Mouse (Mus musculus): ENCODE data around the gene Ifitm2.

Gene Ifitm2

DNA sequence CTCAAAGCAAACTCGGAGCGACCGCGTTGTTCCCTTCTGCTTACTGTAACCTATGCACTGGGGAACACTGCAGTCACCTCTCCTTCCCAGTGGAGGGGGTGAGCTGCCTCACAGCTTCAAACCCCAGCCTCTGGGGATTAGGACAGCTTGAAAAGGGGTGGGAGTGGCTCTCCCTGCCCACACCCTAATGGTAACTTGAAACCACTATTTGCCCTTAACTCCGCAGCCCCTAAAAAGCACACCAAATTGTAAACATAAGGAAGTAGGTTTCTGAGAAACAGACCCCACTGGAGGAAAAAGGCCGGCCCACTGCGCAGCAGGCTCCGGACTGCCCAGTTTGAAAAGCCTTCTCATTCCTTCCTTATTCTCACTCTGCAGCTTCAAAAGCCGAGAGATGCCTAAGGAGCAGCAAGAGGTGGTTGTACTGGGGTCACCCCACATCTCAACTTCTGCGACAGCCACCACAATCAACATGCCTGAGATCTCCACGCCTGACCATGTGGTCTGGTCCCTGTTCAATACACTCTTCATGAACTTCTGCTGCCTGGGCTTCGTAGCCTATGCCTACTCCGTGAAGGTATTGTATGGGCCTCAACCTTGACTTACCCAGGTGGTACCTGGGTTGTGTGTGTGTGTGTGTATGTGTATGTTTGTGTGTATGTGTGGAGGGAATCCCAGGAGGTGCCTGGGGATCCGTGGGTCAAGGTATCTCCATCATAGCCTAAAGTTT lies 12.2 kb upstream of the Ifitm2 start:
- DNase-seq = no peak

DNA sequence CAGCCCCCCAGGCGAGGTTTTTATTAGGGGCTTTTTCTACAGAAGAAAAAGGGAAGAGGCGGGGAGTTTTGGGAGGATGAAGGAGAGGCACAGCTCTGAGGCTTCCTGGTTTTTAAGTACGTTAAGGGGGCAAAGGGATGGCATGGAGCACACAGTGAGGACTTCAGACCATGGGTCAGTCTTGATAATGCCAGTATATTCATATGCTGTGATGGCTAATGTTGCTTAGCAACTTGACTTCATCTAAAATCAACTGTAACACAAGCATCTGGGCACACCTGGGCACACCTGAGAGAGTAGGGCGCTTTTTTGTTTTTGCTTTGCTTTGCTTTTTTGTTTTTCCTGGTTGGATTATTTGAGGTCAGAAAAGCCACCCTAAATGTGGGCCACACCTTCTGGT lies 11.1 kb upstream of the Ifitm2 start, which contains the start of gene Ifitm1:
TSS of gene Ifitm1 (plus strand) at position 301 of the 400 bp plus-strand sequence.
- DNase-seq = no peak

DNA sequence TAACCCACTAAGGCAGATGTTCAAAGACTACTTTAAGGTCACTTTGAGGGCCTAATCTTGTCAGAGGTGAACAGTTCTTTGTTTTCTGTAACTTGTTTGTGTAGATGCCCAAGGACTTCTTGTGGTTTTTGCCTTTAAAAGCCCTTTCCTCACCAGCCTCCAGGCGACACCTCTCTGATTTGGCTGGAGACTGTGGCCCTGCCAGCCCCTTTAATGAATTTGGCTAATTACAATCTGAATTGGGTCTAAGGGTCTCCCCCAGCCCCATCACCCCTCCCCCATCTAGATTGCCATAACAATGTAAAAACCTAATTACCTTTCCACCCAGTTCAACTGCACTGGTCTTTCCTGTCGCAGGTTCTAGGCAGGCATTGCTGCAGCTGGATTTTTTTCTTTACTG lies 6.9 kb upstream of the Ifitm2 start:
- DNase-seq = no peak

DNA sequence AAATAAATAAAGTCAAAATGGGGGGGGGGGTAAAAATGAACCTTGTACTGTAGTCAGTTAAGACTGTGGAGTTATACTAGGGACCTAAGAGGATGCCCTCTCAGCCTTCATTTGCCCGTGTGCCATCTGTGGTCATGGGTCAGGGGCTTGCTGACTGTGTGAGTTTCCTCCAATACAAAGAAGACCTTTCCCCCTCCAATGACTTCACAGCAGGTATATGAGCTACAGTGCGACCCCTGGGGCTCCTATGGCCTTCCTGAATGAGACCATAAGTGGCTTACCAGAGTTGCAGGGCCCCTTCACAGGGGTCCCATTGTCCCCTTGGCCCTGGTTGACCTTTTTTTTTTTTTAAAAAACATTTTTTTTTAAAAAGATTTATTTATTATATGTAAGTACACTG lies 5.6 kb upstream of the Ifitm2 start:
- no peak for DNase-seq

DNA sequence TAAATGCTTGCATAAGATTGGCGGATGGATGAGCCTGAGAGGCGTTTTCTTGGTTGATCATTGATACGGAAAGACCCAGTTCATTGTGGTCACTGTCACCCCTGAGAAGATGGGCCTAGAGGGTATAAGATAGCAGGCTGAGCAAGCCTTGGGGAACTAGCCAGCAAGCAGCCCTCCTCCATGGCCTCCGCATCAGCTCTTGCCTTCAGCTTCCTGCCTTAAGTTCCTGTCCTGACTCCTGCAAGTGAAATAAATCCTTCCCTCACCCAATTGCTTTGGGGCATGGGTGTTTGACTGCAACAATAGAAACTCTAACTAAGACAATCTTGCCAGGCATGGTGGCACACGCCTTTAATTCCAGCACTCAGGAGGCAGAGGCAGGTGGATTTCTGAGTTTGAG lies 4.2 kb upstream of the Ifitm2 start:
- no peak for DNase-seq

DNA sequence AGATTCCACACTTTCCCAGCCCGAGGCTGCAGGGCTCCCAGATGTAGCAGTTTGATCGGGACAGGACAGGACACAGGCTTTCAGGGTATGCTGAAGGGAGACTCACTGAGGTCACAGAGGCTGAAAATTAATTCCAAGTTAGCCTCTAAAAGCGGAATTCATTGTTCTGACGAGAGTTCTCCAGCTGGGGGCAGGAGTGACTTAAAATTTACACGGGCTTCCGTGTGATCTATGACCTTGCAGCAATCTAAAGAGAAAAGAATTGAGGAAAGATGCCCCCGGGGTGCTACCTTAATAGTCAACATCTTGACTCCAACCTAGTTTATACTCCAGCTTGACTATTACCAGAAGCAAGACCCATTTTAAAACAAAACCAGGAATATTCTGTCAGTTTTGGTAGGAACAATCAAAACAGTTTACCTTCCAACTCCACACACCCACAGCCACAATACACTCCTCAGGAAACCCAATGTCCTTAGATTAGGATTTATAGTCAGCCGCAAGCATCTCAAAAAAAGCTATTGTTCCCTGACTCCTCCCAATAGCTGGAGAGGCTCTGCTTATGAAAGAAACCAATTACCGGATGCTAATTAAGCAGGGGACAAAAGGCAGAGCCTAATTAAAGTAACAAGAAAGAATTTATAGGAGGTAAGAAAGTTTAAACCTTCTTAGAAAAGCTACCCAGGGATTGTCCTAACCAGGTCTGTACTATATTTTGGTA lies 3.6 kb upstream of the Ifitm2 start:
- no peak for DNase-seq

DNA sequence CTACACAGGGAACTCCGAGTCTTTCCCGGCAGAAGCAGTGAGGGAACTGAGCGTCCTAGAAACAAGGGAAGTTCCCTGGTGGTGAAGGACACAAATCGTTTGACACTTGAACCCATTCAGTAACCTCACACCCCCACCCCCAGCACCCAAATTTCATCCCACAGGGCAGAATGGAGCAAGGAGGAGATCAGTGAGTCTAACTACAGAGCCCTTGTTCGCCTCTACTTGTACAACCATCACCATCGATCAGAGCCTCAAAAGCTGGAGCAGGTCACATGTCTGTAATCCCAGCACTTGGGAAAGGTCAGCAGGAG lies 726 bp upstream of the Ifitm2 start:
- DNase-seq = no peak

DNA sequence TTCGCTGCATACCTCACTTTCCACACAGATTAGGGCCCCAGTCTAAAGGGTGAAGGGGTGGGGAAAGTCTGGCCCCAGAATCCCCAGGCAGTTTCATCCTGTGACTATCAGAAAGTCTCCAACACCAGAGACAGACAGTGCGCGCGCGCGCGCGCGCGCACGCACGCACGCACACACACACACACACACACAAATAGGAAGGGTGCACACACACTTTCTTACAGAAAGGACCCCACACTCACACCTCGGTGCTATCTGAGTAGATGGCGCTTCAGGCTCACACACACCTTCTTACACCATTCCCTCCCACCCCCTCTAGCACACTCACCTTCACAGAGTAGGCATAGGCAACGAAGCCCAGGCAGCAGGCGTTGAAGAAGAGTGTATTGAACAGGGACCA lies 445 bp downstream of the Ifitm2 start:
- DNase-seq = no peak

DNA sequence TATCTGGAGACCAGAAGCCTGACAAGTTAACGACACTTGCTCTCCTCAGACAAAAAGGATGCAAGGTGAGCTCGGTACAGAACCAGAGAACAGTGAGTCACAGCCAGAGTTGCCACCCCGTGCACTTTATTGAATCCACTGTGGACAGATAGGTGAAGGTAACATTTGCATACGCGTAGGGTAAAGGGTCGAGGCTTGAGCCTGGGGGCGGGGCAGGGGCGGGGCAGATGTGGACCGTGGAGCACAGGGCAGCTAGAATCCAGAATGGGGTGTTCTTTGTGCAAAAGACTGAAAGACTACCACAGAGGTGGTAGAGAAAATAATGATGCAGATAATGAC lies 1.1 kb downstream of the Ifitm2 start:
- DNase-seq = no peak

DNA sequence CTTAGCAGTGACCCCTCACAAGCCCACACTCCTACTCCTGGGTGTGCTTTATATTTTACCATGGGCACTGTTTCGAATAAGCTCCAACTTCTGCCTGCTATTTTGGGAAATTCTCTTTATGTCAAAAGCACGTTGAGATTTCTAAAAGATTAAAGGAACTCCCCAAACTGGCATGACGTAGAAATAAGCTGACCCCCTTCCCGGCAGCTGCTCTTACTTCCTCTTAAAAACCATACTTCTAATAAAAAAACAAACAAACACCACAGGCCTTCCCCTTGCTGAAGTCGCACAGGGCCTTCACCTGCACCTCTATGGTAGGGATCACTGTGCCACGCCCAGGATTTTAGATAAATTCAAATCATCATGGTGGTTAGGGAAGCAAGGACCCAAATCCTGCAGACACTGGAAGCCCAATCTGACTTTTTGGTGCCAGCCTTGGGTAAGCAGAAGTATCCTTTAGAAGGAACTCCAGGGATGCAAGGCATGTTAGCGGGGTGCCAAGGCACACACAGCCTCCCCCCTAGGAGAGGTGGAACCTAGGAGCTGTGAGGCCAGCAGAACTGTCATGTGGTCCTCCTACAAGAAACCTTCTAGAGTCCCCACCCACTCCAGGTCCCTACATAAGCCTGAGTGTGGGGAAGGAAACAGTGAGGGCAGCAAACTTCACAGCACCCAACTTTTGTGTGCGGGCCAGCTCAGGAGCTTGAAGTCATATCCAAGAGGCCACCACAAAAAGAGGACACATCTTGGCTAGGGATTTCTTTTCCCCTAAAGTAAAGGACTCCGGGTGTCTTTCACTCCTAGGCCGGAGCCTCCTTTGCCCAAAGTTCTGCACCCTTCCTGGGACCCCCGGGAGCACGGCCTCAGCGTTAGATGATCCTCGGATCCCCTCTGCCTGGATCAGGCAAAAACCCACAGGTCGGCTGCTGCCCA lies 1.7 kb downstream of the Ifitm2 start:
- no peak for DNase-seq

DNA sequence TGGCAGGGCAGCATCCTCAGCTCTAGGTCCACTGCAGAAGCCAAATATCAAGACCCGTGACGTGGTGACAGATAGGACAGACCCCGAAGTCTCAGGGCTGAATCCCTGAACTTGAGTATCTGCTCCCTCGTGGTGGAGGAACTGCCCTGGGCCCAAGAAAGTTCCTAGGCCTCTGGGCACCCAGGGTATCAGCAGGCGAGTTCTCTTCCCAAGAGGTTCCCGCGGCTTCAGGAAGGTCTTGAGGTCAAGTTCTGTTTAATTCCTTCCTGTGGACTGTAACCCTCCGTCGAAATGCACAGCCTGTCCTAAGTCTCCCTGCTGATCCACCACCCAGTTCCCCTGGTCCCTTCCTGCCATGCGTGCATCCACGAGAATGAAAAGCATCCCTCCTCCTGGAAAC lies 2.7 kb downstream of the Ifitm2 start:
- DNase-seq = no peak

DNA sequence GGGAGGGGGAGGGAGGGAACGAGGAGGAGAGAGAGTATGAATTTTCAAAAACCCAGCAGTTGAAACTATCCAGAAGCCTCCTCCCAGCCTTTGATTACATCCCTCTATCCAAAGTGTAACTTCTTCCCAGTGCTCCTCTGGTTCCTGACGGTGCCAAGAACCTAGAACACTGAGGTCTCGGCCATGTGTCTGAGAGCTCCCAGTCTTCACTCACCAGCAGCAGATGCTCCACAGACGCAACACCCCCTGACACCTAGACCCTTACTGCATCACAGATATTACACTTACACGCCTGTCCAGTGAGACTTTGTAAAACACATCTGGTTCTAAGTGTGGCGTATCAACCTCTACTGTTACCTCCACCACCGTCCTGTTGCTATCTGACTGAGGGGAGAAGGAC lies 3.3 kb downstream of the Ifitm2 start:
- no peak for DNase-seq

DNA sequence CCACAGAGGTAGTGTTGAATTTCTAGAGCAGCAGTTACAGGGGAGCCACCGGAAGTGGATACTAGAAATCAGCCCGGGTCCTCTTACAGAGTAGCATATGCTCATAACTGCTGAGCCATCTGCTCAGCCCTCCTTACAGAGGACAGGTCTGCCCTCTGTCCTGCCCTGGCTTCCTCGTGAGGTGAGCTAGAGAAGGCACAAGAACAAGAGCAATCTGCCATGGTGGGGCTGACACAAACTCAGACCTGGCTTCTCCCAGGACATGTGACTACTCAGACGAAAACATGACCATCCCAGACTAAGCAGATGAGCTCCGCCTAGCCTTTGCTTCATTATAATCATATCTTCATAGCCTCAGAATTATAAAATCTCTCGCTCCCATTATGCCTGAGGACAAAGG lies 4.0 kb downstream of the Ifitm2 start:
- no peak for DNase-seq

DNA sequence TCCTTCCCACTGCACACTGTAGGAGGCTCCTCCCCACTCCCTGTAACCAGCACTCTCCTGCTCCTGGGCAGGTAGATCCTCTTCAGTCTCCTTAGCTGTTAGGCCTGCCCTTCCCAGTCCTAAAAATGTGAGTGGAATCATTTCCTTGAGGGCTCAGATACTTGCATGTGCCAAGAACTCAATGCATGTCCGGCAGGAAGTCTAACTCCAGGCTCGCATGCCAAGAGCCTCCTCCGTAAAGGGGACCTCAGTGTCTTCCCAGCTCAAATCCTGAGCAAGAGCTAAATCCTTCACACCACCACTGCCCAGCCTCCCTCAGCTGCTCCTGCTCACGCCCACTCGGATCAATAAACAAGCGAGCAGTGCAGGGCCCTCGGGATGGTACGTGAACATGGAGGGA lies 4.7 kb downstream of the Ifitm2 start:
- no peak for DNase-seq

DNA sequence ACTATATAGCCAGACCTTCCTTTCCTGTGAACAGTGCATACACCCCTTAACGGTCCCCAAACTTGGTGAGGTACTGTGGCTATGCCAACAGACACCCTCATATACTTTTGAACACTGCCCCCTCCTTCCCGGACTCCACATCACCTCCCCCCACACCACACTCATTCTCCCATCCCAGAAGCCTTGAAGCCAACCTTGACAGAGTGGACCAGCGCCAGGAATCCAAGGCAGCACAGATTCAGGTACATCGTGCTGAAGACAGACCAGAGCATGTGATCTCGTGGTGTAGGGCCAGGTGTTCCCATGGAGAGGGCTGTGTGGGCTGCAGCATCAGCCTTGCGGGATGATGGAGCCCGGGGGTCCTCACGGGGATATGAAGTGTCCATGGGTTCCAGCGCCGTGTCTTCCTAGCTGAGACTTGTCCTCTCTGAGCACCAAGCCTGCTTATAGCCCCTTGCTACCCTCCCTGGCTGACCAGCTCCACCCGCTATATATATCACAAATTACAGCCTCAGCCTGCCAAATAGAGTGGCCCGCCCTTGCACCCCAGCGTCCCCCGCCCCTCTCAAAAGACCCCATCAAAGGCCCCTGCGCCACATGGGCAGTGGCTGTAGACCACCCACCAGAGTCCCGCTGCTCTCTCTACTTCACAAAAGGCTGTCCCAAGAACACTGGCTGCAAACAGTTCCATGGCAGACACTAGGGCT lies 5.8 kb downstream of the Ifitm2 start, which contains the start of gene Ifitm5:
TSS of gene Ifitm5 (minus strand) at position 468 of the 707 bp plus-strand sequence.
- no peak for DNase-seq

DNA sequence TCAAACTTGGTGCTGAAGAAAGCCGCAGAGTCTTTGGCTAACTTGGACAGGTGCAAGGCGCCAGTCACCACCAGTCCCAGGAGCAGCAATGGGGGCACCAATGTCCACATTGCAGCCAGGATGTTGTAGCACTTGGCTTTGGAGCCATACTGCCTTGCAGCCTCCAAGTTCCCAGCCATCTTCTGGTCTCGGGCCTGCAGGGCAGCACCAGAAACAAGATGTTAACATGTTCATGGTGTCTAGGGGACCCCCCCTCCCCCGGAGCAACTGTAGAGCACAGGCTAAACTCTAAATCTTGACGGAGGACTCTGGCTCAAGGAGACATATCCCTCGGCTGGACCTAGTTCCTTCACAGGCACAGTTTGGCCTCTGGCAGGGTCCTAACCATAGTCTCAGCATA lies 6.5 kb downstream of the Ifitm2 start:
- DNase-seq = no peak

DNA sequence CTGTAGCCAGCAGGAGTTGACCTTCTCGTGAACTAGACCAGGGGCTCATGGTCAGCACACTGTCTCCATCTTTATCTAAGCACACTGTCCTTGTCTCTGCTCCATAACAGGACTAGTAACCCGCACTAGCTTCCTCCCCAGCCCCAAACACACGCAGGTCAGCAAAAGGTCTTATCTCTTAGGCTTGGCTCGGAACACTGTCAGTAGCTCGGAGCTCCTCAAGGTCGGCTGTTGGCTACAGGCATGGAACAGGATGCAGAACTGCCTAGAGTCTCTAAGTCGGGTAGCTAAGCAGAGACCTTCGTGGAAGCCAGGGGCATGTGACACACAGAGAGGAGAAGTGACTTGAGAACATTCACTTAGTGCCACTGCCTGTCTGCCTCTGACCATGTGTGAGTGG lies 7.6 kb downstream of the Ifitm2 start:
- DNase-seq = no peak

DNA sequence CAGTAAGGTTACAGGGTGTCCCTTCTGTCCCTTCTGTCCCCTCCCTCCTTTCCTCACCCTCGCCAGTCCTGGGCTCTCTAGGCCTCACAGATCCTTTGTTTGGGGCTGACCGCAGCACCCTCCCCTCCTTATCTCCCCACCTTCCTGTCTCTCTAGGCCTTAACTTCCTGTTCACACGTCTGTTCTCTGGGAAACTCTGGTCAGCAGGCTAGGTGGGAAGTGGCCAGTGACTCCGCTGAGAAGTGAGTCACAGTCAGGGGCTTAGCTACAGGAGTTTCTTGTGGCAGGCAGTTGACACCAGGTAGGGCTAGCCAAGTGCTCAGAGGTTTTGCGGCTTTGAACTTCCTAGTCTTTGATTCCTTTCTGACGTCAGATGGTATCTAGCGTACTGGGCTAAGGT lies 8.8 kb downstream of the Ifitm2 start:
- no peak for DNase-seq

DNA sequence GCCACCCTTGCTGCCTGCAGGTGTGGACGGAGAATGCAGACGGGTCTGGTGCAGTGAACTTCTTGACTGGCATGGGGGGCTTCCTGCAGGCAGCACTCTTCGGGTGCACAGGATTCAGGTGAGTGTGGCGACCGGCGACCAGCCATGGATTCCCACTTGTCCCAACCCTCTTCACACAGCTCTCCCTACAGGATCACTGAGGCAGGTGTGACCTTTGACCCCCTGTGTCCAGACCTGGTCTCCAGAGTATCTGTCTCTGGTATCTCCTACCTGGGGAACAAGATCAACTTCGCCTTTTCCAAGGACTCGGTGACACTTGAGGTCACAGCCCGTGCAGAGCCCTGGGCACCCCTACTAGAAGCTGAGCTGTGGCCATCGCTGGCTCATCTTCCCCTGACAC lies 9.5 kb downstream of the Ifitm2 start:
- no peak for DNase-seq

DNA sequence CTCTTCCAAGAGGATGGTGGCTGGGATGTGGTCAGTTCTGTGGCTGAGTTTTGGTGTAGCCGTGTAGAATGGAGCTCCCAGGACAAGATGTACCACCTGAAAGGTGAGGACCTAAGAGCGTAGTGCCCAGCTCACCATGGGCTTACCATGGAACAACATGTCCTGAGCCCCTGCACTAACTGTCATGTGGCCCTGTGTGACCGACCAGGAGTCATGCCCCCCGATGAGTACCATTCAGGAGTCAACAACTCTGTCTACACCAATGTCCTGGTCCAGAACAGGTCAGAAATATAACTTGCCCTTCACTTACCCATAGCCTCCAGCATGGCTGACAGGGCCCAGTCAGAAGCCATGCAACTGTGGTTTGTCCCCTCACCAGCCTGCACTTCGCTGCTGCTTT lies 10.5 kb downstream of the Ifitm2 start:
- no peak for DNase-seq

DNA sequence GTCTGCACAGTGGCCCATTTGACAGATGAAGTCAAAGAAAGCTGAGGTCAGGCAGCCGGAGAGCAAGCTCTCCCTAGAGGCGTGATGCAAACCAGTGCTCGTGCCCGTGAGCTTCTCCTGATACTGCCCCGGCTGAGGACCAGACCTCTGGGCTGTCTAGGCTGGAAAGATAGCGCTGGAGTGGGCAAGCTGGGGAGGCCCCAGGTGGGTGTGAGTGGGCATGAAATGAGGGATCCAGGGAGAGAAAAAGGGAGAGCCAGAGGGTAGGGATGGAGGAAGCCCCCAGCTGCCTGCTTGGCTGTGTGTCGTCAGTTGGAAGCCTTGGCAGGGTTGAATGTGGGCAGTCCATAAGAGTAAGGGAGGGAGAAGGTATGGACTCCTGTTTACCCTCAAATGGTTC lies 11.6 kb downstream of the Ifitm2 start:
- no peak for DNase-seq

DNA sequence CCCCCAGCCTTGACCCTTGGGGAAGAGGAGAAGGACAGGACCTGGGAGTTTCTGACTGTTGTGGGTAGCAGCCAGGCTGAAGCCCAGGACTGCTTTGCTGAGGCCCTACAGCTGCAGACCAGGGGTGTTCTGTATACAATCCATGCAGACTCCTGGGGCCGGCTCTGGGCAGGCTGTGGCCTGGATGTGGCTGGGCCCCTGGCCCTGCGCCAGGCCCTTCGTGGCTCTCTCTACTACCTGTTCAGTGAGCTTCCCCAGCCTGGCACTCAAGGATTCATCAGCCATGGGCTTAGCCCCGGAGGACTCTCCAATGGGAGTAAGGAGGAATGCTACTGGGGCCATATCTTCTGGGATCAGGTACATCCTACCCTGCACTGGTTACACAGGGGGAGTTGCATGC lies 12.4 kb downstream of the Ifitm2 start:
- no peak for DNase-seq

DNA sequence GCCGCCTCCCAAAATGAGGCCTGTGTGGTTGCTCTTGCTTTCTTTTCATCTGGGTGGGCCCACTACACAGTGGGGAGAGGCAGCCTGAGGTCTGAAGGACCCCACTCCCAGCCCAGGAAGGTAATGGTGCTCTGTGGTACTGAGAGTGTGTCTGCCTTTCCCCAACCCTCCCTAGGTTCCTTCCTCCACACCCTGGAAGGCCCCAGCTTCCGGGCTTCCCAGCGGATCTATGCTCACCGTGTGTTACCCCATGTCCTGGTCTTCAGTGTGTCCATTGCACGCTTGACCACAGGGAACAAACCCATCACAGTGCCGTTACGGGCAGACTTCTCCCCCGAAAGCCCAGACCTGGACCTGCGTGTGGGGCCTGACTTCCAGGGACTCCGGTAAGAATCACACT lies 13.0 kb downstream of the Ifitm2 start:
- no peak for DNase-seq

Measured in cerebellum, adult 11-12 months (tissue).